Mouse (Mus musculus) midbrain, embryonic 10.5 days (tissue): ENCODE measurements around the gene Aamdc. TPM values are rescaled to one million over a fixed set of nuclear protein-coding genes. Genes with fewer than 3 reads are reported as not detected.

ENCODE experiments used
- DNase-seq: peaks from one replicate; pipeline ENCODE4 v3.0.0-alpha.2; 2017; ENCODE audit warnings: low spot score
- H3K27ac ChIP-seq: fragments of 300-500 bp; sonication (generic); replicated peaks from 2 replicates; pipeline ENCODE4 v1.5.1; 2016; ENCODE audit warnings: mild to moderate bottlenecking
- H3K27me3 ChIP-seq: fragments of 300-500 bp; sonication (generic); 2 replicates; pipeline ENCODE4 v1.6.1; 2016; ENCODE audit warnings: low read depth, mild to moderate bottlenecking; ENCODE audit not compliant: poor library complexity, severe bottlenecking
- H3K36me3 ChIP-seq: fragments of 300-500 bp; sonication (generic); 2 replicates; pipeline ENCODE4 v1.6.1; 2016; ENCODE audit warnings: mild to moderate bottlenecking, moderate library complexity
- H3K4me1 ChIP-seq: fragments of 300-500 bp; sonication (generic); 2 replicates; pipeline ENCODE4 v1.6.1; 2016
- H3K4me3 ChIP-seq: fragments of 300-500 bp; sonication (generic); 2 replicates; pipeline ENCODE4 v1.5.1; 2016; ENCODE audit warnings: mild to moderate bottlenecking, moderate library complexity
- H3K9me3 ChIP-seq: fragments of 300-500 bp; sonication (generic); replicated peaks from 2 replicates; pipeline ENCODE4 v1.6.1; 2016; ENCODE audit warnings: mild to moderate bottlenecking
- WGBS: fragments of 180-500 bp; shearing (Covaris S2); methylation state at CpG from one replicate; pipeline ENCODE4 v1.1.7; 2016; 5-methylcytosine and 5-hydroxymethylcytosine counted together
- polyA plus RNA-seq: library from polyadenylated mRNA; unstranded; fragments of >200 nt; fragmentation: Nextera tagmentation; extraction: Ambion mirVana; gene quantifications from 2 replicates; pipeline ENCODE4 v1.2.1, GENCODE M21; 2016

Aamdc gene
- polyA plus RNA-seq, 1 experiment from 2014 or later, result 36.7 TPM

GRCm38 (mm10) chr7:97578361-97579066, 783 bp downstream of the Aamdc start:
- Histone ChIP-seq H3K36me3 (no peaks in the 10 kb centered on the region), H3K4me3 (peak overlapping the region; percentile 72), H3K27me3 (no peaks in the 10 kb centered on the region), H3K4me1 (peaks cover 16% of the 10 kb centered on the region), H3K9me3 (no peaks in the 10 kb centered on the region), H3K27ac (peak overlapping the region; percentile 97)
- 36% methylated on average over 8 of the region's 8 CpGs for WGBS
- no peak for DNase-seq

GRCm38 (mm10) chr7:97570389-97570788, 8.9 kb downstream of the Aamdc start:
- 97% methylated on average over 1 of the region's 1 CpGs for WGBS

GRCm38 (mm10) chr7:97569372-97569771, 9.9 kb downstream of the Aamdc start:
- no peaks in the 10 kb centered on the region for H3K27me3 ChIP-seq
- no peaks in the 10 kb centered on the region for H3K4me1 ChIP-seq
- no peak for DNase-seq
- no peaks in the 10 kb centered on the region for H3K36me3 ChIP-seq
- H3K4me3 ChIP-seq, result no peak overlapping the region
- no peak overlapping the region for H3K27ac ChIP-seq
- WGBS, result 86% methylated on average over 4 of the region's 4 CpGs
- H3K9me3 ChIP-seq, result no peaks in the 10 kb centered on the region

More at GRCm38 (mm10) chr7:97570389-97570788, 8.9 kb downstream of the Aamdc start:
- Histone ChIP-seq H3K4me3 (no peak overlapping the region), H3K27me3 (no peaks in the 10 kb centered on the region), H3K36me3 (no peaks in the 10 kb centered on the region), H3K27ac (no peak overlapping the region), H3K4me1 (no peaks in the 10 kb centered on the region), H3K9me3 (no peaks in the 10 kb centered on the region)
- DNase-seq, result no peak

GRCm38 (mm10) chr7:97563576-97563975, 15.7 kb downstream of the Aamdc start:
- H3K27me3 ChIP-seq, result no peaks in the 10 kb centered on the region
- H3K9me3 ChIP-seq, result no peaks in the 10 kb centered on the region
- no peak overlapping the region for H3K4me3 ChIP-seq
- H3K27ac ChIP-seq, result no peak overlapping the region
- no peak for DNase-seq
- H3K36me3 ChIP-seq, result no peaks in the 10 kb centered on the region
- no peaks in the 10 kb centered on the region for H3K4me1 ChIP-seq
- WGBS, result 87% methylated on average over 2 of the region's 2 CpGs

- H3K27me3 ChIP-seq, result no peaks in the 10 kb centered on the region
- no peak for DNase-seq
- no peaks in the 10 kb centered on the region for H3K36me3 ChIP-seq
- no peaks in the 10 kb centered on the region for H3K4me1 ChIP-seq
- no peak overlapping the region for H3K27ac ChIP-seq
- no peaks in the 10 kb centered on the region for H3K9me3 ChIP-seq
- H3K4me3 ChIP-seq, result no peak overlapping the region
- 93% methylated on average over 9 of the region's 9 CpGs for WGBS
Measured at GRCm38 (mm10) chr7:97550673-97551072, 28.6 kb downstream of the Aamdc start.

GRCm38 (mm10) chr7:97549301-97549700, 30.0 kb downstream of the Aamdc start:
- Histone ChIP-seq H3K4me3 (no peak overlapping the region), H3K36me3 (no peaks in the 10 kb centered on the region), H3K27ac (no peak overlapping the region), H3K27me3 (no peaks in the 10 kb centered on the region), H3K4me1 (no peaks in the 10 kb centered on the region), H3K9me3 (no peaks in the 10 kb centered on the region)
- 93% methylated on average over 10 of the region's 10 CpGs for WGBS
- DNase-seq, result no peak

GRCm38 (mm10) chr7:97546462-97546861, 32.8 kb downstream of the Aamdc start:
- H3K36me3 ChIP-seq, result peaks cover 23% of the 10 kb centered on the region
- no peaks in the 10 kb centered on the region for H3K4me1 ChIP-seq
- no peaks in the 10 kb centered on the region for H3K27me3 ChIP-seq
- H3K27ac ChIP-seq, result no peak overlapping the region
- H3K9me3 ChIP-seq, result no peaks in the 10 kb centered on the region
- 79% methylated on average over 2 of the region's 2 CpGs for WGBS
- no peak for DNase-seq
- H3K4me3 ChIP-seq, result no peak overlapping the region

GRCm38 (mm10) chr7:97536571-97536970, 42.7 kb downstream of the Aamdc start:
- Histone ChIP-seq H3K27ac (no peak overlapping the region), H3K4me1 (no peaks in the 10 kb centered on the region), H3K9me3 (no peaks in the 10 kb centered on the region), H3K36me3 (peaks cover 98% of the 10 kb centered on the region), H3K4me3 (no peak overlapping the region), H3K27me3 (no peaks in the 10 kb centered on the region)
- WGBS, result 93% methylated on average over 5 of the region's 5 CpGs
- no peak for DNase-seq

GRCm38 (mm10) chr7:97535531-97535930, 43.8 kb downstream of the Aamdc start:
- Histone ChIP-seq H3K9me3 (no peaks in the 10 kb centered on the region), H3K4me1 (no peaks in the 10 kb centered on the region), H3K27ac (no peak overlapping the region), H3K36me3 (peaks cover 98% of the 10 kb centered on the region), H3K4me3 (no peak overlapping the region), H3K27me3 (no peaks in the 10 kb centered on the region)
- no peak for DNase-seq
- 87% methylated on average over 5 of the region's 5 CpGs for WGBS

GRCm38 (mm10) chr7:97519935-97520334, 59.4 kb downstream of the Aamdc start:
- Histone ChIP-seq H3K4me1 (no peaks in the 10 kb centered on the region), H3K4me3 (no peak overlapping the region), H3K27ac (no peak overlapping the region), H3K27me3 (no peaks in the 10 kb centered on the region), H3K36me3 (peaks cover 91% of the 10 kb centered on the region), H3K9me3 (no peaks in the 10 kb centered on the region)
- 98% methylated on average over 2 of the region's 2 CpGs for WGBS
- no peak for DNase-seq

- H3K27me3 ChIP-seq, result no peaks in the 10 kb centered on the region
- no peak overlapping the region for H3K27ac ChIP-seq
- H3K36me3 ChIP-seq, result peaks cover 97% of the 10 kb centered on the region
- no peak overlapping the region for H3K4me3 ChIP-seq
- DNase-seq, result no peak
- H3K4me1 ChIP-seq, result no peaks in the 10 kb centered on the region
- 79% methylated on average over 1 of the region's 1 CpGs for WGBS
- H3K9me3 ChIP-seq, result no peaks in the 10 kb centered on the region
Measured at GRCm38 (mm10) chr7:97514786-97515185, 64.5 kb downstream of the Aamdc start.

GRCm38 (mm10) chr7:97500555-97501209, 78.6 kb downstream of the Aamdc start:
- Histone ChIP-seq H3K27ac (no peak overlapping the region), H3K4me3 (no peak overlapping the region), H3K27me3 (no peaks in the 10 kb centered on the region), H3K36me3 (peaks cover 78% of the 10 kb centered on the region), H3K9me3 (0 out of 2 replicates have a peak, but pooled peaks cover 5% of the 10 kb centered on the region), H3K4me1 (no peaks in the 10 kb centered on the region)
- 90% methylated on average over 5 of the region's 5 CpGs for WGBS
- no peak for DNase-seq
